Mouse (Mus musculus): ENCODE measurements around the gene Senp7.
"Not testable (repeated sequence)": the region's sequence is repeated elsewhere in the genome, so short reads cannot be mapped to it uniquely, and the experiment has no call there.

Senp7 gene

GRCm38 (mm10) chr16:56066113-56066512 lies 18.0 kb downstream of the Senp7 start:
- no peak for DNase-seq (ENCODE audit: low read depth, low spot score)

GRCm38 (mm10) chr16:56068523-56069070 lies 20.5 kb downstream of the Senp7 start:
- no peak for DNase-seq (ENCODE audit: low read depth, low spot score)

- DNase-seq (ENCODE audit: low read depth, low spot score), result no peak
Measured at GRCm38 (mm10) chr16:56071317-56072232, 23.4 kb downstream of the Senp7 start.

GRCm38 (mm10) chr16:56072533-56072932 lies 24.4 kb downstream of the Senp7 start:
- DNase-seq (ENCODE audit: low read depth, low spot score), result no peak

- not testable (repeated sequence) for DNase-seq (ENCODE audit: low read depth, low spot score)
Measured at GRCm38 (mm10) chr16:56073150-56073549, 25.0 kb downstream of the Senp7 start.

- no peak for DNase-seq (ENCODE audit: low read depth, low spot score)
Measured at GRCm38 (mm10) chr16:56074122-56074521, 26.0 kb downstream of the Senp7 start.

- no peak for DNase-seq (ENCODE audit: low read depth, low spot score)
Measured at GRCm38 (mm10) chr16:56074565-56074964, 26.4 kb downstream of the Senp7 start.

GRCm38 (mm10) chr16:56075222-56076111 lies 27.3 kb downstream of the Senp7 start:
- peak; percentile 92 for DNase-seq (ENCODE audit: low read depth, low spot score)

GRCm38 (mm10) chr16:56076121-56076869 lies 28.2 kb downstream of the Senp7 start:
- no peak for DNase-seq (ENCODE audit: low read depth, low spot score)

- DNase-seq (ENCODE audit: low read depth, low spot score), result no peak
Measured at GRCm38 (mm10) chr16:56079419-56079818, 31.3 kb downstream of the Senp7 start.

- DNase-seq (ENCODE audit: low read depth, low spot score), result no peak
Measured at GRCm38 (mm10) chr16:56081691-56082090, 33.6 kb downstream of the Senp7 start.

GRCm38 (mm10) chr16:56086336-56086735 lies 38.2 kb downstream of the Senp7 start:
- no peak for DNase-seq (ENCODE audit: low read depth, low spot score)

GRCm38 (mm10) chr16:56090385-56090784 lies 42.2 kb downstream of the Senp7 start:
- DNase-seq (ENCODE audit: low read depth, low spot score), result no peak

GRCm38 (mm10) chr16:56096401-56097018 lies 48.4 kb downstream of the Senp7 start:
- not testable (repeated sequence) for DNase-seq (ENCODE audit: low read depth, low spot score)

GRCm38 (mm10) chr16:56115706-56116105 lies 67.6 kb downstream of the Senp7 start:
- DNase-seq (ENCODE audit: low read depth, low spot score), result no peak

GRCm38 (mm10) chr16:56116155-56116554 lies 68.0 kb downstream of the Senp7 start:
- no peak for DNase-seq (ENCODE audit: low read depth, low spot score)

GRCm38 (mm10) chr16:56117327-56118180 lies 69.4 kb downstream of the Senp7 start:
- no peak for DNase-seq (ENCODE audit: low read depth, low spot score)

- DNase-seq (ENCODE audit: low read depth, low spot score), result no peak
Measured at GRCm38 (mm10) chr16:56122517-56122916, 74.4 kb downstream of the Senp7 start.

GRCm38 (mm10) chr16:56124045-56124444 lies 75.9 kb downstream of the Senp7 start:
- no peak for DNase-seq (ENCODE audit: low read depth, low spot score)

- peak; percentile 34 for DNase-seq (ENCODE audit: low read depth, low spot score)
Measured at GRCm38 (mm10) chr16:56131666-56132065, 83.5 kb downstream of the Senp7 start.

All from skeletal muscle tissue, adult 2 months (tissue).